Mouse (Mus musculus): Measurements from ENCODE around the gene Hspbp1.

Hspbp1 gene

GRCm38 (mm10) chr7:4684632-4685417 is at the start of gene Hspbp1:
Gene Hspbp1 (minus strand): TSS chr7:4685068.
- peak; percentile 100 for DNase-seq

GRCm38 (mm10) chr7:4732968-4733392 is 48.1 kb upstream of the Hspbp1 start:
- DNase-seq: no peak

- DNase-seq: no peak
Measured at GRCm38 (mm10) chr7:4731090-4731489, 46.2 kb upstream of the Hspbp1 start.

- no peak for DNase-seq
Measured at GRCm38 (mm10) chr7:4725169-4725568, 40.3 kb upstream of the Hspbp1 start, which contains the start of gene Tmem150b. Gene Tmem150b (minus strand): TSS chr7:4725249.

- no peak for DNase-seq
Measured at GRCm38 (mm10) chr7:4724359-4724758, 39.5 kb upstream of the Hspbp1 start.

- DNase-seq: peak; percentile 94
Measured at GRCm38 (mm10) chr7:4723508-4723907, 38.6 kb upstream of the Hspbp1 start.

- no peak for DNase-seq
Measured at GRCm38 (mm10) chr7:4719276-4719675, 34.4 kb upstream of the Hspbp1 start.

- no peak for DNase-seq
Measured at GRCm38 (mm10) chr7:4716955-4717354, 32.1 kb upstream of the Hspbp1 start.

- DNase-seq: no peak
Measured at GRCm38 (mm10) chr7:4712594-4712993, 27.7 kb upstream of the Hspbp1 start.

GRCm38 (mm10) chr7:4705098-4705497 is 20.2 kb upstream of the Hspbp1 start:
- DNase-seq: no peak

- DNase-seq: no peak
Measured at GRCm38 (mm10) chr7:4703195-4703594, 18.3 kb upstream of the Hspbp1 start.

- no peak for DNase-seq
Measured at GRCm38 (mm10) chr7:4702334-4702733, 17.5 kb upstream of the Hspbp1 start.

- no peak for DNase-seq
Measured at GRCm38 (mm10) chr7:4693004-4693403, 8.1 kb upstream of the Hspbp1 start.

- peak; percentile 89 for DNase-seq
Measured at GRCm38 (mm10) chr7:4690951-4691653, 6.2 kb upstream of the Hspbp1 start.

- DNase-seq: peak; percentile 94
Measured at GRCm38 (mm10) chr7:4690387-4690786, 5.5 kb upstream of the Hspbp1 start, which contains the start of gene Brsk1. Gene Brsk1 (plus strand): TSS chr7:4690604.

GRCm38 (mm10) chr7:4684203-4684602 is 665 bp downstream of the Hspbp1 start:
- DNase-seq: peak; percentile 93

- DNase-seq: no peak
Measured at GRCm38 (mm10) chr7:4683307-4683706, 1.6 kb downstream of the Hspbp1 start.

- no peak for DNase-seq
Measured at GRCm38 (mm10) chr7:4675200-4675599, 9.7 kb downstream of the Hspbp1 start.

- DNase-seq: no peak
Measured at GRCm38 (mm10) chr7:4674114-4674731, 10.6 kb downstream of the Hspbp1 start.

- DNase-seq: no peak
Measured at GRCm38 (mm10) chr7:4671956-4672355, 12.9 kb downstream of the Hspbp1 start.

- DNase-seq: no peak
Measured at GRCm38 (mm10) chr7:4670655-4671255, 14.1 kb downstream of the Hspbp1 start.

- DNase-seq: no peak
Measured at GRCm38 (mm10) chr7:4669156-4669555, 15.7 kb downstream of the Hspbp1 start.

GRCm38 (mm10) chr7:4668506-4668905 is 16.4 kb downstream of the Hspbp1 start:
- DNase-seq: no peak

Data from heart, adult 11 months (tissue).